Mouse (Mus musculus) liver, adult 2 months (tissue): ENCODE data around the gene Ispd.

ENCODE experiments used
- CTCF ChIP-seq: fragments of 200-500 bp; IDR thresholded peaks from 2 replicates; pipeline ENCODE4 v1.5.1; 2011; ENCODE audit warnings: low read depth, low read length, control low read depth
- POLR2A ChIP-seq: fragments of 200-500 bp; IDR thresholded peaks from 2 replicates; pipeline ENCODE4 v1.6.1; 2011; ENCODE audit warnings: low read length, control low read depth; ENCODE audit not compliant: insufficient read depth; ENCODE audit errors: extremely low read depth

DNA sequence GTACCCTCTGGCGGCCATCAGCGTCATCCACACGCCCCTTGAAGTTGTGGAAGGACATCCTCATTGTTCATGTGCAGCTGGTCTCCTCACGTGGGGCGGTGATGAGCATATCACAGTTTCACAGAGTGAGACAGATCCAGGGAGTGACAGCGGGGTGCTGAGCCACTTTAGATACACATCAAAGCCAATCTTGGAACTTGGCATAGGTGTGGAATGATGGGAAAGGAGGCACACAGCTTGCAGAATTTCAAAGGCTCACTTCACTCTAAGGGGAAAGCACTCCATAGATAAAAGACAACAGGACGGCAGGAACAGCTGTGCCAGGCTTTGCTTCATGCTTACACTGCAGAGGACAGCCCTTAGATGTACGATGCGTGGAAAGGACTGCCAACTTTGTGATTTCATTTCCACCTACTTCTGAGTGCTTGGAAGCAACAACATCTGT is 47.4 kb upstream of the Ispd start:
- no peak for TF ChIP-seq POLR2A
- no peak for TF ChIP-seq CTCF
